Mouse (Mus musculus) forelimb bud, embryonic 11.5 days (tissue): ENCODE measurements around the gene Nanos3.

Experiments
- DNase-seq: peaks from one replicate; pipeline ENCODE4 v3.0.0-alpha.2; 2012; ENCODE audit warnings: low read depth, low spot score

The Nanos3 gene

DNA sequence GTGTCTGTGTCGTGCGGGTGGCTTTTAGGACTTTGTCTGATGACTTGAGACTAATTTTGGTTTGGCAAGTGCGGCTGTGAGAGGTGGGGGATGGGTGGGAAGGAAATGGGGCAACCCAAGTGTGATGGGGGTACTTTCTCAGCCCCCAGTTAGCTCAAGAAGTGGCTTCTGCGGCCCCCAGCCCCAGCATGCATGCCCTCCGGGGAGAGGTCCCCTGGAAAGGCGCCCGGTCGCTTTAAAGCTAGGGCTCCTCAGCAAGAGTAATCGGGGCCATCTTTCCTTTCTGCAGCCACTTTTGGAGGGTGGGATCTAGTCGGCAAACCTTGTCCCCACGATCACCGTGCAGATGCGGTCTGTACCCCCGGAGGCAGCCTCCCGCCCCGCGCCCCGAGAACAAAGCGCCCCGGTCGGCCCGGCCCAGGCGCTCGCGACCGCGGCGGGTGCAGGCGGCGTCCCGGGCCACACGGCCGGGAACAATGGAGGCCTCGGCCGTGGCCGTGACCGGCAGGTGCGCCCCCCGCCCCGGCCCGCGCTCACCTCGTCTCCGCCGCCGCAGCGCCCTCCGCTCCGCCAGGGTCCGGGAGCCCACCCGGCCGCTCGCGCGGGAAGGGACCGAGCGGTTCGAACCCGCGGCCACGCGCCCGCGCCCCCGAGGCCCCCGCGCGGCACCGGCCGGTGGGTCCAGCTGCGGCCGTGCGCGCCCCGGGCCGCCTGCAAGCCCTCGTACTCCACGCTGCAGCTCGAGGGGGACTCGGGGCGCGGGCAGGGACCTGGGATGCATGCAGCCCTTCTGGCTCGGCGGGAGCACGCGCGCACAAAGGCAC lies 1.5 kb downstream of the Nanos3 start:
- DNase-seq = no peak

DNA sequence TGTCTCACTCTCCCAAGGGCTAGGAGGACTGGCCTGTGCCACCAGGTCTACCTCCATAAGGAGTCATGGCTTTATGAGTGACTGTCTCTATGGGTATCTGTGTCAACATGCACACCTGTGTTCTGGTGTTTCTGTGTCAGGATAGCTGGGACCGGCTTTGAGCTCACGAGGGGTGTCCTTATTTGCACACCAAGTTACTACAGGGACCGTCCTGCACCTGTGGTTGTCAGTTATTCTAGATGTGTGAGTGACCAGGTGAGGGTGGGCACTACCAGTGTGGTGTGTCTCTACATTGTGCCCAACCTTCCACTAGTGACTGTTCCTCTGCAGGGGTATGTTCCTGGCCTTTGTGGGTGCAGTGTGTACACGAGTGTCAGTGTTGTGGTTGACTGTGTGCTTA lies 2.2 kb downstream of the Nanos3 start:
- no peak for DNase-seq

DNA sequence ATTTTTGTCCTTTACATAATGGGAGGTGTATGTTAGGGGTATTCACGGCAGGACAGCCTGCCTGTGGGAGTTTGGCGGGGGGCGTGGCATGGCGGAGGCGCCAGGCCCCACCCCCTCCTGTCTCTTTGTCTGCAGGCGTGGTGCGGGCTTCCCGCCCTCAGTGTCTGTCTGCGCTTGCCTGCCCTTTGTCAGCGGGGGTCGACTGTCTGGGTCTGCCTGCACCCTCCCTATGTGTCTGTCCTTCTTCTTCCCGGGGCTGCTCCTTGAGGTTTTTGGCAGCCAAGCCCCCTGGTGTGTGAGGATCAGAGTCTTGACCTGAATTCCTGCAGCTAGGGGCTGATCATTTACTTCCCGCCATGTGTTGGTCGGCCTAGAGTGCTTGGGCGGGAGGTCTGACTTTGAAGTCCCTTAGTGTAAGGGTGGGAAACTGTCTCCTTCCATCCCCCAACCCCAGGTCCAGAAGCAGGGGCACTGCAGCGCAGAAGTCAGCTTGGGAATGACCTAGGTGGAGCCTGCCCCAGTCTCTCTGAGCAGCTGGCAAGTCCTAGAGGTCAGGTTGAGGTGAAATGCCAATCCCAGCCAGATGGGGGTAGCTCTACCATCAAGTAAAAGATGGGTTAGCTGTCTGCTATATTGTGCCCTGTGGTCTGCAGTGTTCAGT lies 4.4 kb downstream of the Nanos3 start:
- no peak for DNase-seq

DNA sequence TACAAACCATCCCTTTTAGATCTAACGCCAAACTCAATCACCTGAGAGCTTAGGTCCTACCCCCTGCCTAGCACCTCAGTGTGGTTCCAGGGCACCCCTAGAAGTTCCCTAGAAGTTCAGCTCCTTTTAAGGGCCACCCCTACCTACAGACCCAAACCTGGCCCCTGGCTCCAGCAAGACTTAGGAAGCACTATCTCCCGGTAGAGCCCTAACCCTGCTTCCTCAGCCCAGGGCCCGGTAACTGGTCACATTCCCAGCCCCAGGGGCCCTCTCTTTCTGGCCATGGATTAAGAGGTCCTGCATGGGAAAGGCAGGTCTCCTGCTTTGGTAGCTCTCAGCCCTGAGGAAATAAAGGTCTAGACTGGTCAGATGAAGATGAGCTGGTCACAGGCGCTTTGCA lies 5.1 kb downstream of the Nanos3 start:
- no peak for DNase-seq

DNA sequence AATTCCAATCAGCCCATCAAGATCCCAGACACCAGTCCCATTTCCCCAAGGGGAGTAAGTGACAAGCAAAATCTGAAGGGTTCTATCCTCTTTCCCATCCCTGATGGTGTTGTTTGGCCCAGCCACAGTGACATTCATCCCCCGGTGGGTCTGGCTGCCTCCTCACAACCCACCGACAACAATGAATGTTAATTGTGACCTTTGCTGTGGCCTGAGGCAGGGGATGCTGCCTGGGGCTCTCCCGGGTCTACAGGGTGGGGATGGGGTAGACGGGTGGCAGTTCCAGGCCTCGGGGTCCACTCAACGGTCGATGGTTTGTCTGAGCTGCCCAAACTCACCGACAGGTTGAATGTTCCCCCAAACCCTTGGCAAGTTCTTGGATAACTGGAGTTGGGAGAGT lies 6.4 kb downstream of the Nanos3 start:
- no peak for DNase-seq

DNA sequence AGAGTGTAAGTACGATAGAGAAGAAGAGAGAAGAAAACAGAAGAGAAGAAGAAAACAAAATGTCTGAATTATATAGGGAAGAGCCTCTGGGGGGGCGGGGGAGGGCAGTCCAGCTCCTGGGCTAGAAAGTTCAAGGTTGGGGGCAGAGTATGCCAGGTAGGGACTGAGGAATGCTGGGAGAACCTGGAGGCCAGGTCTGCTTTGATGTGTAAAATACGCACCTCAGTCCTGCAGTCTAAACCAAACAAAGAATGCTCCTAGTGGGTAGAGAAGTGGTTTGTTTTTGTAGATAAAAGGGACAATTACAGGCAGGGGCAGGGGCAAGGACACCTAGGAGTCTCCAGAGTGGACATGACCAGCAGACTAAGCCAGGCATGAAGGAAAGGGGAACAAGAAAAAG lies 7.6 kb downstream of the Nanos3 start:
- DNase-seq = no peak

DNA sequence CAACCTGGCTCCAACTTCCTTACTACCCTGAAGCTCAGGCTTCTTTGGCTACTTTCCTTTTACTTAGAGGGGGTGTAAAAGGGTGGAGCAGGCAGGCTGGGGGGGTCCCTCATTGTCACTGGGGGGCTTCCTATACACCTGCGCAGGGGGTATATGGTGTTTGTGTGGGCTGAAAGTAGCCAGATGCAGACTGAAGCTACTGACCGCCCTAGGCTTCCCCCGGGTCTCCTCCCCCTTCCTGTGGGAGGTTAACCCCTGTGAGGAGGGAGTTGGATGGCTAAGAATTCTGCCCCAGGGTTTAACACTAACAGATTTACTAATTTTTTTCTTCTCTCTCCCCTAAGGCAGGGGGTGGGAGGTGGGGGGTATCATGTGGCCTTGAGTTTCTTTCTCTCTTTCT lies 8.5 kb downstream of the Nanos3 start:
- DNase-seq = no peak

DNA sequence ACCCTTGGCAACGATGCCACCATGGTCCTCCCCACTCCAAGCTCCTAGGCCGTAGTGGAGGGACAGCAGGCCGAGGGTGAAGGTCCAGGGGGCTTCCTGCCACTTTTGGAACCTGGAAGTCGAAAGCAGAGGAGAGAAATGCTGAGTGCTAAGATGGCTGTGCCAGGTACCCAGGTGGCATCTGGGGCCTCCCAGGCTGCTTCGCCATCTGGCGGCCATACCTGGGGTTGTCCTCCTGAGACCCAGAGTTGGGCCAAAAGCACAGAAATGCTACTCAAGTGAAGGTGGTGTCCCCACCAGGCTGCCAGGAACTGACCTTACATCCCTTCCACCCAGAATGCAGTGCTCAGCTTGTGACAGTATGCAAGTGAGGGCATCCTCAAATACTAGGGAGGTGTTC lies 11.2 kb downstream of the Nanos3 start:
- no peak for DNase-seq

DNA sequence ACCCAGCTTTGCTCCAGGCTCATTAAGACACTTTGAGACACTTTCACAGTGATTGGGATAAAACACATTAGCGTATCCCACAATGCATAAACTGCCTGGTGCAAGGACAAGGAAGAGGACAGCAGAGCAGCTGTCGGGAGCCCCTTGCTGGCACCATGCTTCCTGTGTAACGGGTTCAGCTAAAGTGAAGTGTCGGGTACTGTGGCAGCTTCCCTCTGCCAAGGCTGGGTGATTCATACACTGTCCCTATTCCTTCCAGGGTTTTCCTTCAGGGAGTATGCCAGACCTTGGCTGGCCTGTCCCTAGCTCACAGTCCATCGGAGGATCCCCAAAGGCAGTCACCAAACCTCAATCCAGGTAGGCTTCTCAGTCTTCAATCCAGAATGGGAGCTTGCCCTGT lies 14.9 kb downstream of the Nanos3 start:
- DNase-seq = no peak

DNA sequence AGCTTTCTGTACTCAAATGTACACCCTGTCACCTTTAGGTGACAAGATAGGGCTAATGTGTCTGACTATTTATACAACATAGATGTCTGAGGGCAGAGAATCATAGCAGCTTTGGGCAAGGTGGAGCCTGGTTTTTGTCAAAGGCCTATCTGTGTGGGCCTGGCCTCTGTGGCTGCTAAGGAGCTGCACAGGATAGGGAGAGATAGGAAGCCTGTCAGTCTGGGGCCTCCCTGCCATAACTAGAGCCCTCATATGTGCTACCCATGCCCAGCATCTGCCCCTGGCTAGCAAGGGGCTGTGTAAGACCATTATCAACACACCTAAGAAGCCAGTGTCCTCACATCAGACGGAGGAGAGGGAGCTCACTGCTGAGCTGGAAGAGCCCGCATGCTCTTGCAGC lies 17.3 kb downstream of the Nanos3 start:
- DNase-seq = no peak

DNA sequence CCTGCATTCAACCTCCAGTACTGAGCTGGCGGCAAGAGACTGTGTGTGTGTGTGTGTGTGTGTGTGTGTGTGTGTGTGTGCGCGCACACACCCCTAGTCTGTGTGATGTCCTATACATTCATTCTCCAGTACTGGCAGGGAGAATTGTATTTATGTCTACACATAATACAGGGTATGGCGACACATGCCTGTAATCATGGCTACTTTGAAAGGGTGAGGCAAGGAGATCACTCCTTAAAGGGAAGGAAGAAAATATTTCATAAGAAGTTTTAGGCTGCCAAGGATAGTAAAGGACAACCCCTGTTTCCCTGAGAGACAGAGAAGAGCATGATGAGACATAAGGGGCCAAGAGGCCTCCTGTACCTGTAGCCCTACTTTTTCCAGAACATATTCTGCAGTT lies 27.4 kb downstream of the Nanos3 start:
- no peak for DNase-seq

DNA sequence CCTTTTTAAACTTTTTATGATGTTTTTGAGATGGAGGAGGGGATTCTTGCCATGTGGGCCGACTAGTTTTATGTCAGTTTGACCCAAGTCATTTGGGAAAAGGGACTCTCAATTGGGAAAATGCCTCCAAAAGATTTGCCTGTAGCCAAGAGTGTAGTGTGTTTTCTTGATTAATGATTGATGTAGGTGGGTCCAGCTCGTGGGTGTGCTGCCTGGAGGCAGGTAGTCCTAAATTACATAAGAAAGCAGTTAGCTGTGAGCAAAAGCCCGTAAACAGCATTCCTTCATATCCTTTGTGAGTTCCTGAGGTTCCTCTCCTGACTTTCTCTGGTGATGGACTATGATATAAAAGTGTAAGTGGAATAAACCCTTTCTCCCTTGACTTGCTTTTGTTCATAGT lies 35.8 kb downstream of the Nanos3 start:
- no peak for DNase-seq

DNA sequence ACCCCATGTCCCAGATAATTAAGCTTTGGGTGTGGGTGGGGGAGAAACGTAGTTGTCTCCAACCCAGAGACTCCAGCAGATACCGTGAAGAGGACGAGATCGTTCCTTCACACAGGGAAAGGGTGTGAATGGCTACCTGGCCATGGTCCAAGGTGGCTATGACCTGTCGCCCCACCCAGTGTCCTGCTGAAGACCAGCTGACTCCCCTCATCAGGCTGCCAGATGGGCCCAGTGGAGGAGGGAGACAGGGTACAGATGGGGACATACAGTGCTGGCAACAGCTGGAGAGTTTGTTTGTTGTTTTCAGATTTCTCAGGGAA lies 36.5 kb downstream of the Nanos3 start:
- no peak for DNase-seq

DNA sequence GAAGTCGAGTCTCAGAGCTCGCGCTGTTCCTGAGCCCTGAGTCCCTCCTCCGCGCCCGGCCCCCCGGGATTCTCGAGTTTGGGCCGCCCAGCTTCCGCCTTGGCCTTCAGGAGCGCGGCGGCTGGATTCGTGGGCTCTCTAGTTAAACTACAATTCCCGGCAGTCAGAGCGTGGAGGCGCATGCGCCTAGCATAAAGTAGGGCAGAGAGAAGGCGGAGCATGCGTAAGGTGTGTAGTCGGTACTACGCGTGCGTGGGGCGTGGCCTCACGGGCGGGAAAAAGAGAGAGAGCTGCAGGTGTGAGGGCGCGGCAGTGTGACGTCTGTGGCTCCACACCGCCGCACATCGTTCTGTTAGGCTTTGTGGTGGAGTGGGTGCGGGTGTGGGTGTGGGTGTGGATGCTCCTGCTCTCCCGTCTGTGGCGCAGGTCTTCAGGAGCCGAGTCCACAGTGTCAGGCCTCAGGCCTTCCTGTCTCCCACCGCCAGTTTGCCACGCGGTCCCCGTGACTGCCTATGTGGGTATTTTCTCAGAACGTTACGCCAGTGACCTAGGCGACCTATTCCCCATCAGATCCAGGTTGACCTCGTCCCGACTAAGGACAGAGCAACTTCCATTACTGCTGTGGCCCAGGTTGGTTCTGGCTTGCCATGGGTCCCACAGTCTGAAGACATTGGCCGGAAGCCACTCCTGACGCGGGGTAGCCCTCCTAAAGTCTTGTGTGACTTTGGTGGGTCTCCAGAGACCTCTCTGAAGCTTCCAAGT lies 37.1 kb downstream of the Nanos3 start, which contains the start of the genes Cc2d1a and 4930432K21Rik:
Cc2d1a (minus strand) TSS at position 168 of the 762 bp plus-strand sequence.
4930432K21Rik (plus strand) TSS at position 257 of the 762 bp plus-strand sequence.
- DNase-seq = peak; percentile 97

DNA sequence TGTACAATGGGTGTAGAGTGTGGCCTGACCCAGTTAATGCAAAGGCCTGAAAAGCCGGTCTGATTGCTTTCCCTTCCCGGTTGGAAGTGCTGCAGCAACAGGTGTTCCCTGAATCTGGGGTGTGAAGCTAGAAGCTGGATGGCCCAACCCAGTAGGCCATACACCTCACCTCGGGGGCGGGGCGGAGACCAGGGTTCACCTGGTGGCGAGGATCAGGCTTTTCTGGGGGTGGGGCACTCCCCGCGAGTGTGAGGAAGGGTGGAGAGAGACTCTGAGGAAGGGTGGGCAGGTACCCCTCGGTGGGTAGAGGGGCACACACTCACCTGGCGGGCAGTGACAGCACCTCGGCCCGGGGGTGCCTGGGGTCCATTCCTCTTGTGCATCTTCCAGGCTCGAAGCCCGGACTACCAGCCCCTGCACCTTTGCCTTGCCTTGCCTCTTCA lies 37.7 kb downstream of the Nanos3 start:
- no peak for DNase-seq

DNA sequence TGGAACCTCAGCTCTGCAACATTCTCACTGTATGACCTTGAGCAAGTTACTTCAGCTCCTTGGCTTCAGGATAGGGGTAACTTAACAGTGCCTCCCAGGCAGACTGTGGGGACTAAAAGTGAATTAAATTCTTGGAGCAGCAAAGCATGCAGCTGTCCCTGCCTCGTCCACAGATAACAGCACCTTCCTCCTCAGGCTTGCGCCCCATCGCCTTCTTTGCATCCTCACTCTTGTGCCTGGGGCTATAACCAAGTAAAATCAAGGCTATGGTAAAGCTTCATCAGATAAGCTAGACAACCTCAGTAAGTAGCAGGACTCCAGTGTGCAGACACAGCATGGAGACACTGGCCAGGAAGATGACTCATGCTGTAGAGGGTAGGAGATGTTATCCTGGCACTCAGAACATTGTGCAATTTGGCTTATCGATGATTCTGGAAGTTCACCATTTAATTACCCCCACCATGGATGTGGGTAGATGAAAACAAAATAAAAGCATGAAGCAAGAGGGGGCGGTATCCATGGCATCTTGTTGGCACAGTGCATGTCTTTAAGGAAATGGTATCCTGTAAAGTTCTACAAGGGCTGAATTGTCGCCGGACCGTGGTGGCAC lies 40.3 kb downstream of the Nanos3 start:
- DNase-seq = no peak

DNA sequence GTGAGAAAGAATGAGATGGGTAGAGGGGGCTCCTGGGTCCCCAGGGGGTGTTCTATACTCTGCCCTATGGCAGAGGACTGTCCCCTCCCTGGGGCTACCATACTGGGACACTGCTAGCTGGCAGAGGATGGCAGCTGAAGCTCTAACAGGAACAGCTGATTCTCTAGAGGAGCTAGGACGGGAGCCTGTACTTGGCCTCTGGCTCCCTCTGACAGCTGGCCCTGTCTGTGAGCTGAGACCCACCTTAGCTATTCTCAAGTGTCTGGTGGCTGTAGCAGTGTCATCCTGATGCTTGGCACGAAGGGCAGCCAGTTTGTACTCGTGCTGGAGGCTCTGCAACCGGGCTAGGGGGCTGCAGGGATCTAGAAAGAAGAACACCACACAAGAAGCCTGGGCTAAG lies 44.2 kb downstream of the Nanos3 start:
- DNase-seq = no peak

DNA sequence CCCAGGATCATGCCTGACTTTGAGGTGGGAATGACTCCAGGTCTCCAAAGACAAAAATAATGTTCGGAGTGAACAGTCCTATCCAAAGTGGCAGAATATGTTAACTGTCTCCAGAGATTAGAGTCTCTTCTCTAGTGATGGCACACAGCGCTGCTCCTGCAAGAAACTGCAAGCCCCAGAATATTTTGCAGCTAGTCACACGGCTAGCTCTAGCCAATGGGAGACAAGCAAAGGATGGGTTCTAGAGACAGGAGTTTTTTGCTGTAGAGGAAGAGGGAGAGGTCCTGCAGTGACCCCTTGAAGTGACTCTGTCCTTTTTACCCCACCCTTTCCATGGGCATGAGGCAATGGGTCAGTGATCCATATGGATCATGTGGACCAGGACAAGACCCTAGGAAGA lies 47.2 kb downstream of the Nanos3 start:
- DNase-seq = no peak

DNA sequence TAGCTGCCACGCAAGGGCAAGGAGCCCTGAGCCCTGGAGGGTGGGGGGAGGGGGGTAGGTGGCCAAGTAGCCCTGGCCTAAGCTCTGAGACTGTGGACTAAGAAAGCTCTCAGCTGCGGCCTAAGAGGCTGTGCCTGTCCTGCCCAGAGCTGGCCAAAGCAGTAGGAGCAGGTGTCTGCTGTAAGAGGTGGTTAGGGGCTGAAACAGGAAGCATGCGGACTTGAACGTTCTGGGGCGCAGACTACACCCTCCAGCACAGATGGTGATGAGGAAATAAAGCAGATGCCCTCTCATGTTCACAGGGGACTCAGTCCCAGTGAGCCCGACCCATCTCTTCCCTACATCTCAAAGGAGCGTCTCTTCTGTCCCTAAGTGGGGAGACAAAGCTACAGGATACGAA lies 52.8 kb downstream of the Nanos3 start:
- DNase-seq = no peak

DNA sequence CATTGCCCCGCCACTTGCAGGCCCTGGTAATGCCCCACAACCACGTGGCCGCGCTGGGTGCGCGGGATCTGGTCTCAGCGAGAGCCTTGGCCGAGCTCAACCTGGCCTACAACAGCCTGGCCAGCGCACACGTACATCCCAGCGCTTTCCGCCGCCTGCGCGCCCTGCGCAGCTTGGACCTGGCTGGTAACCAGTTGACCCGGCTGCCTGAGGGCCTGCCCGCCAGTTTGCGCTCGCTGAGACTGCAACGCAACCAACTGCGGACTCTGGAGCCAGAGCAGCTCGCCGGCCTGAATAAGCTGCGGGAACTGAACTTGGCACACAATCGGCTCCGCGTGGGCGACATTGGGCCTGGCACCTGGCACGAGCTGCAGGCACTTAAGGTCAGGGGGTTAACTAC lies 54.2 kb downstream of the Nanos3 start:
- DNase-seq = no peak

DNA sequence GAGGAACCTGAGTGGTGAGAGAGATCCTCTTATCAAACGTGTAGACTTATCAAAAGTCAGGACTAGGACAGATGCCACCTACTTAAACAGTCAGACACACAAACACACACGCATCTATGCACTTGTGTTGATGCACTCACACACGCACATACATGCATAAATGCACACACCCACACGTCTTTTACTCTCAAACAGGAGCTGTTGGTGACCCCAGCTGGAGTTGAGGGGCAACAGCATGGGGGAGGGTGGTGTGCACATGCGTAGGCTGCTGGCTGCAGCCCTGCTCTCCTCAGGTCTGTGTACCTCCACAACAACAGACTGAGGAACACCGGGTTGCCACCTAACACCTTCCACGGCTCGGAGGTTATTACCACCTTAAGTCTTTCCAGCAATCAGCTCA lies 56.7 kb downstream of the Nanos3 start:
- DNase-seq = no peak

DNA sequence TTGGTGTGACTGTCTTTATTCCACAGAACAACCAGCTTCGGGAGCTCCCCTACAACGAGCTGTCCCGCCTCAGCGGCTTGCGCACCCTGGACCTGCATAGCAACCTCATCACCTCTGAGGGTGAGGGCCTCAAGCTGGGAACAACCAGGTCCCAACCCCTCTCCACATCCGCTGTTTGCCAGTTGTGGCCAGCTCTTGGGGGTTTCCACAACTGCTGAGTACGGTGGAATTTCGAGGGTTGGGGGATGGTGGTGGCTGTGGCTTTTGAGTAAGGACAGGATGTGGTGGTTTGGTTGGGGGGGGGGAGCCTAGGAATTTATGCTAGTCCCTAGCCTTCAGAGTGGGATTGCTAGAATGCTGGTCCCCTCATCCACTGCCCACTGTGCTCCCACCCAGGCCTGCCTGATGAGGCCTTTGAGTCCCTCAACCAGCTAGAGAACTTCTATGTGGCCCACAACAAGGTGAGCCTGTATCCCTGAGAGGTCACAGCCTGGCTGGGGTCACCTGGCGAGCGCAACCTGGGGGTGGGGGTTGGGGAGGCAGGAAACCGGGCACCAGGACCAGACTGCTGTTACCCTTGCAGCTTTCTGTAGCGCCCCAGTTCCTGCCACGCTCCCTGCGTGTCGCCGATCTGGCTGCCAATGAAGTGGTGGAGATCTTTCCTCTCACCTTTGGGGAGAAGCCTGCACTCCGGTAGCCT lies 57.7 kb downstream of the Nanos3 start:
- DNase-seq = no peak
